Mouse (Mus musculus): ENCODE results near the gene Uri1.

The Uri1 gene

DNA sequence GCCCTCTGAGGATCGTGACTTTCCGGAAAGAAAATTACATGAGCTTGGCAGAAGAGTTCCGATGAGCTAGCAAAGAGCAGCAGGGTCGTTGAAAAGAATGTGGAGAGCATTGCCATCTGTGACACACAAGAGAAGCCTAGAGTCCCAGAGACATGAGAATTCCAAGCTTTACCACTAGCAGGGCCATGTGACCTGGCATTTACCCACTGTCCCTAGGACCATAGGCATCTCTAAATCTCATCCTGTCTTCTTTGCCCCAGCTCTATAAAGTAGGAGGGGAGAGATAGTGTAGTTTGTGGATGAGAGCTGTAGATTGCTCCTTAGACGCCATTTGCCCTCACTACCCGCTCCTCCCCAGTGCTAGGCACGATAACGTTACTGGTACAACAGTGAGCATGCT is at the start of gene Uri1:
TSS of gene Uri1 (minus strand) at position 101 of the 400 bp plus-strand sequence.
- DNase-seq (ENCODE audit: low spot score): no peak

DNA sequence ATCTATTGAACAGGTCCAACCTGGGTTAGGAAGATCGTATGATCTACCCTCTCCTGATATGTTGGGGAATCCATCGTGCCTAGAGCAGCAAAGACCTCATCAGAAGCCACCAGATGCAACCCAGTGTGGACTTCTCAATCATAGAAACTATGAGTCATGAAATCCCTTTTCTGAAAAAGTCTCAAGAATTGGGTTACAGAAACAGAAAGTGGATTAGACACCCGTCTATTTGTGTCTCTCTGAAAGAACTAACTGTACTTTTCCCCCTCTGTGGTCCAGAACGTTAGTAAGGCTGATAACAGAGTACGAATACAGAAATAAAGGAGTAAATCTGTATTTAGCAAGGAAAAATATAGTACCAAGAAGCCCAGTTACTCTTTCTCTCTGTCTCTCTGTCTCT is 47.7 kb upstream of the Uri1 start:
- DNase-seq (ENCODE audit: low spot score): no peak

DNA sequence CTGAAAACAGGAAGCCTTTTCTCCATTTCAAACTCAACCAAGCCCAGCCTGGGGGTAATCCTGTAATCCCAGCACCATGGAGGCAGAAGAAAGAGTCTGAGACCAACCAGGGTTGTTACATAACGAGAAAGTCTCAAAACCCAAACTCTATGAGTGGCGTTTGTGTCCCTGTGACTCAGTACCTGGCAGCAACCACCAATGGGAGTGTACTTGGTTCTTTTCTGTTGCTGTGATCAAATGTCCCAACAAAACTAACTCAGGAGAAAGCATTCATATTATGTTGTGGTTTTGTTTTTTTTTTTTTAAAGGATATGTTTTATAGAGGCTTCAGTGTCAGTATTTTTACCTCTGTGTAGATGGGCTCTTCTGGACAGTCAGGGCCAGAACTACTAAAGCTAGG is 47.3 kb upstream of the Uri1 start:
- DNase-seq (ENCODE audit: low spot score): no peak

GRCm38 (mm10) chr7:38064431-38064830 is 41.1 kb upstream of the Uri1 start:
- DNase-seq (ENCODE audit: low spot score): no peak

- DNase-seq (ENCODE audit: low spot score): peak; percentile 70
Measured at GRCm38 (mm10) chr7:38061060-38061970, 38.0 kb upstream of the Uri1 start.

- DNase-seq (ENCODE audit: low spot score): no peak
Measured at GRCm38 (mm10) chr7:38059636-38060330, 36.4 kb upstream of the Uri1 start.

- DNase-seq (ENCODE audit: low spot score): no peak
Measured at GRCm38 (mm10) chr7:38059096-38059495, 35.7 kb upstream of the Uri1 start.

DNA sequence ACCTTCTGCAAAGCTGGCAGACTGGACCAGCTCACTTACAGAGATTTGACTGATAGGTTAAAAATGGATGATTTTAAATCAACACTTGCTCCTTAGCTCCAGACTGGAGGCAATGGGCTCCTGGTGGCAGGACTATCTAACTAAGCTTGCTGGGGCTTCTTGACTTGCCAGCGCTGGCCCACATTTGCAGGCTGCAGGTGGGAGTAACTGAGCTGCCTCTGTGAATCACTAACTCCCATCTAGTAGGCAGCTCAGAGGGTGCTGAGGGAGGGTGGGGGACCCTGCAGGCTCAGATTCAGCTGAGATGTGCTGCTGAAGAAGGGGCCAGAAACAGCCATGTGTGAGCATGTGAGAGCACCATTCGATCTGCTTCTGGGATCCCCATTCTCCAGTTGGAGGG is 32.6 kb upstream of the Uri1 start:
- DNase-seq (ENCODE audit: low spot score): no peak

DNA sequence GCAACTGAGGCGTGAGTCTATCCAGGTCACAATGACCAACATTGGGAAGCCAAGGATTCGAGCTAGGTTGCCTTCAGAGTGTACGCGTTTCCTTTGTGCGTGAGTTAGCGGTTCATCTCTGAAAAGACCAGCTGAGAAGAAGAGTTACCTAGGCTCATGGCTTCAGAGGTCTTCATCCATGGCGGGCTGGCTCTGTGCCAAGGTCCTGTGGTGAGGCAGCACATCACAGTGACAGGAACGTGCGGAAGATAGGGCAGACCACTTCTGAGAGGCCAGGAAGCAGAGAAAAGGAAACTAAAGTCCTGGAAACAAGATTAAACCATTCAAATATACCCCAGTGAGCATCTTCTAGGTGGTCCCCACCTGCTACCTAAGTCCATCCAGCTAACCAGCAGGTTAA is 30.9 kb upstream of the Uri1 start:
- DNase-seq (ENCODE audit: low spot score): no peak

GRCm38 (mm10) chr7:38047229-38047628 is 23.9 kb upstream of the Uri1 start:
- no peak for DNase-seq (ENCODE audit: low spot score)

DNA sequence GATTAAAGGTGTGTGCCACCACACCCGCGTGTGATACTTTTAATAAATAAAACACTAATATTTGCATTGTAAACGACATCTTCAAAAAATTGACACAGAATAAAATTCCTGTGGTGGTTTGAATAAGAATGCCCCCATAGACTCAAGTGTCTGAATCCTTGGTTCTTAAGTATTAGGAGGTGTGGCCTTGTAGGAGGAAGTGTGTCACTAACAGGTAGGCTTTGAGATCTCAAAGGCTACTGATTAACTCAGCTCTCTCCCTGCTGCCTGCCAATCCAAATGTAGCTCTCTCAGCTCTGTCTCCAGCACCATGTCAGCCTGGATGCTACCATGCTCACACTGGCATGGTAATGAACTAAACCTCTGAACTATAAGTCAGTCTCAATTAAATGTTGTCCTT is 17.9 kb upstream of the Uri1 start:
- DNase-seq (ENCODE audit: low spot score): no peak

GRCm38 (mm10) chr7:38037586-38037985 is 14.2 kb upstream of the Uri1 start:
- DNase-seq (ENCODE audit: low spot score): no peak

GRCm38 (mm10) chr7:38031183-38031582 is 7.8 kb upstream of the Uri1 start:
- DNase-seq (ENCODE audit: low spot score): no peak

GRCm38 (mm10) chr7:38030606-38031005 is 7.3 kb upstream of the Uri1 start:
- DNase-seq (ENCODE audit: low spot score): no peak

GRCm38 (mm10) chr7:38029986-38030385 is 6.6 kb upstream of the Uri1 start:
- DNase-seq (ENCODE audit: low spot score): no peak

GRCm38 (mm10) chr7:38029083-38029482 is 5.7 kb upstream of the Uri1 start:
- no peak for DNase-seq (ENCODE audit: low spot score)

- no peak for DNase-seq (ENCODE audit: low spot score)
Measured at GRCm38 (mm10) chr7:38027940-38028600, 4.7 kb upstream of the Uri1 start.

GRCm38 (mm10) chr7:38024839-38025238 is 1.5 kb upstream of the Uri1 start:
- DNase-seq (ENCODE audit: low spot score): no peak

DNA sequence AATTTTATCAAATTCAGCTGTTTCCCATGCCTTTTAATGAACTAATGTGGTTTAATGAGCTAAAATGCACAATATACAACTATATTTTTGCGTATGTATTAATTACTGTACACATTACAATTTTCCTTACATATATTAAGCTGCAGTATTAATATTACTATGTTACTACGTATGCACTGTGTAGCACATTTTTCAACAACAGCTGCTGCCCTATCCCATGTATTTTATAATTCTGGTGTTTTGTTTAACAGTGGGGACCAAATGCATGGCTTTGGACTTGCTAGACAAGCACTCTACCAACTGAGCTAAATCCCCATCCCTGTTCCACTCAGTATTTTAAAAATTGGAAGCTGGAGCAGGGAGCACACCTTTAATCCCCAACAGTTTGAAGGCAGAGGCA is 3.6 kb downstream of the Uri1 start:
- no peak for DNase-seq (ENCODE audit: low spot score)

DNA sequence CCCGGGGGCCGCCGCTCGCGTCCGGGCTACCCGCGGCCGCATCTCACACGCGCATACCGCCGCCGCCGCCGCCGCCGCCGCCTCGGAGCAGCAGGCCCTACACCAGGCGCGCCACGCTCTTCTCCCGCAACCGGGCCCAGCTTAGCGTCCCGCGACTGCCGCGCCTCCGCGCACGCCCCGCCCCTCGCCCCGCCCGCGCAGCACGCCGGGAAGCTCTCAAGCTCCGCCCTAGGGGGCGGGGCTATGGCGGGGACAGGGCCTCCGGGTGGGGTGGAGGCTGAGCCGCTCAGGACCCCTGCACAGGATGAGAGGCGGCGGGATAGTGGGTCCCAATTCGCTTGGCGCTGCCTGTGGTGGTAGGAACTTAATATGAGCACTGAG is 4.0 kb downstream of the Uri1 start:
- peak; percentile 86 for DNase-seq (ENCODE audit: low spot score)

DNA sequence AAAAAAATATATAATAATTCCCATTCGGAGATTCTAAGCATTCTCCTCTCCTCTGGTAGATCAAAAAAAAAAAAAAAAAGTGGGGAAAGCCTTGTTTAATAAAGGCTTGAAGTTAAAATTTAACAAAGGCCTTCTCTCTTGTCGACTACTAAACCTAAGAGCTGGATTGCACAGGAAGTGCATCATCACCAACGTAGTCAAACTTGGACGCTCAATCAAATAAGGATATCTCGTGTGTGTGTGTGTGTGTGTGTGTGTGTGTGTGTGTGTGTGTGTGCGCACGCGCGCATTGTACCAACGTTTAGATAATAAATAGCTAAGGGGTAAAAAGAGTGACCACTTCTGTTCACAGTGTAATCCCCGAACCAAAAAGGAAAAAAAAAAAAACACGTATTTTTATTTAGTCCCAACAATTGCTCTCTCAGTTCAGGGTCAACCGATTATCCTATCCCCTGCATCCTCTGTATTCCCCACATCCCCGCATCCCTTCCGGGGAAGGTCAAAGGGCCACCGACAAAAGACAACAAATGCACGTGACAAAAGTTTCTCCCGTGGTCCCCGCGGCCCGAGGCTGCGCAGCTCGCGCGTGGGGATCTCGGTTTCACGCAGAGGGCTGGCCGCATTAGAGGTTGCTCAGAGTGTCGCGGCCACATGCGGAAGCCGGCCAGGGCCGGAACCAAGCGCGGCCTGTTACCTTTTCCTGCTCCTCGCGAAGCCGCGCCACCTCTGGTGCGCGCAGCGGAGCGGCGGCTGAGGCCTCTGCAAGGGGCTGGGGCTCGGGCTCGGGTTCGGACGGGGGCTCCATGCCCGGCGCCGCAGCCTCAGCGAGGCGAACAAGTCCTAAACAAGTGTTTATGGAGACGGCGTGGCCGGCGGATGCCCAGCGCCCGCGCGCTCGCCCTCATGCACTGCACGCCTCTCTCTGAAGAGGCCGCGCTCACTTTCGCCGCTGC is 4.7 kb downstream of the Uri1 start:
- DNase-seq (ENCODE audit: low spot score): peak; percentile 59

- no peak for DNase-seq (ENCODE audit: low spot score)
Measured at GRCm38 (mm10) chr7:38015356-38015755, 8.0 kb downstream of the Uri1 start.
